Mouse (Mus musculus) cerebellum, adult 2 months (tissue): ENCODE data around the gene Tbc1d8. TPM values are rescaled to one million over a fixed set of nuclear protein-coding genes. Genes with fewer than 3 reads are reported as not detected.

ENCODE experiments used
- DNase-seq, 2 experiments: peaks; one replicate each; pipeline ENCODE4 v3.0.0; 2021
- H3K27ac ChIP-seq: fragments of 200-500 bp; 2 replicates; pipeline ENCODE4 v1.5.1; 2012; ENCODE audit warnings: low read length, control low read depth, inconsistent platforms; ENCODE audit not compliant: insufficient read depth
- H3K27me3 ChIP-seq: fragments of 200-500 bp; 2 replicates; pipeline ENCODE4 v1.6.1; 2012; ENCODE audit warnings: inconsistent platforms, mild to moderate bottlenecking, low read length, moderate library complexity; ENCODE audit not compliant: control insufficient read depth, insufficient read depth
- H3K4me1 ChIP-seq: fragments of 200-500 bp; 2 replicates; pipeline ENCODE4 v1.6.1; 2011; ENCODE audit warnings: low read length; ENCODE audit not compliant: control insufficient read depth, insufficient read depth
- H3K4me3 ChIP-seq: fragments of 200-500 bp; replicated peaks from 2 replicates; pipeline ENCODE3; 2011; ENCODE audit warnings: mild to moderate bottlenecking, low read depth, low read length, control low read depth; ENCODE audit not compliant: insufficient read depth
- CTCF ChIP-seq: fragments of 200-500 bp; IDR thresholded peaks from 2 replicates; pipeline ENCODE4 v1.5.1; 2011; ENCODE audit warnings: low read depth, mild to moderate bottlenecking, control low read depth, low read length, moderate library complexity, borderline replicate concordance; ENCODE audit not compliant: insufficient read depth
- POLR2A ChIP-seq: fragments of 200-500 bp; IDR thresholded peaks from 2 replicates; pipeline ENCODE4 v1.6.1; 2011; ENCODE audit warnings: low read length, control low read depth, borderline replicate concordance; ENCODE audit not compliant: insufficient read depth
- WGBS: fragments of 180-500 bp; shearing (Covaris S2); methylation state at CpG from one replicate; pipeline ENCODE4 v1.1.7; 2018; 5-methylcytosine and 5-hydroxymethylcytosine counted together
- polyA plus RNA-seq: library from polyadenylated mRNA; depleted of rRNA; stranded (reverse); fragments of >200 nt; gene quantifications from 2 replicates; pipeline ENCODE4 v1.2.3, GENCODE M21; 2012

Gene Tbc1d8
- polyA plus RNA-seq, 1 experiment: 29.2 TPM

GRCm38 (mm10) chr1:39439661-39440548 lies 38.6 kb downstream of the Tbc1d8 start:
- no peak for TF ChIP-seq POLR2A
- TF ChIP-seq CTCF: no peak
- DNase-seq: peak in 1 of 2 experiments; percentile 65
- no peak overlapping the region for H3K4me3 ChIP-seq
- H3K27ac ChIP-seq: no peak overlapping the region
- H3K27me3 ChIP-seq: no peaks in the 10 kb centered on the region
- 42% methylated on average over 12 of the region's 12 CpGs for WGBS
- peaks cover 57% of the 10 kb centered on the region for H3K4me1 ChIP-seq

GRCm38 (mm10) chr1:39438629-39439028 lies 39.9 kb downstream of the Tbc1d8 start:
- Histone ChIP-seq H3K27me3 (no peaks in the 10 kb centered on the region), H3K27ac (no peak overlapping the region), H3K4me3 (no peak overlapping the region), H3K4me1 (peaks cover 46% of the 10 kb centered on the region)
- TF ChIP-seq POLR2A: no peak
- TF ChIP-seq CTCF: no peak
- no peak for DNase-seq

GRCm38 (mm10) chr1:39434264-39434663 lies 44.3 kb downstream of the Tbc1d8 start:
- TF ChIP-seq CTCF (no peak), POLR2A (no peak)

GRCm38 (mm10) chr1:39430020-39430419 lies 48.5 kb downstream of the Tbc1d8 start:
- no peaks in the 10 kb centered on the region for H3K27me3 ChIP-seq
- no peak for DNase-seq
- H3K4me1 ChIP-seq: peaks cover 3% of the 10 kb centered on the region
- H3K4me3 ChIP-seq: no peak overlapping the region
- TF ChIP-seq CTCF (no peak), POLR2A (no peak)
- WGBS: 67% methylated on average over 9 of the region's 9 CpGs
- H3K27ac ChIP-seq: no peak overlapping the region

More at GRCm38 (mm10) chr1:39434264-39434663, 44.3 kb downstream of the Tbc1d8 start:
- Histone ChIP-seq H3K4me1 (peaks cover 13% of the 10 kb centered on the region), H3K27me3 (no peaks in the 10 kb centered on the region), H3K27ac (no peak overlapping the region), H3K4me3 (no peak overlapping the region)
- 95% methylated on average over 6 of the region's 6 CpGs for WGBS
- no peak for DNase-seq

- no peak overlapping the region for H3K27ac ChIP-seq
- 95% methylated on average over 5 of the region's 5 CpGs for WGBS
- no peak for TF ChIP-seq POLR2A
- TF ChIP-seq CTCF: 0 out of 2 replicates have a peak, but pooled peaks have one; percentile 3
- H3K4me3 ChIP-seq: no peak overlapping the region
- H3K27me3 ChIP-seq: no peaks in the 10 kb centered on the region
- peaks cover 3% of the 10 kb centered on the region for H3K4me1 ChIP-seq
- no peak for DNase-seq
Observed at GRCm38 (mm10) chr1:39429015-39429414, 49.5 kb downstream of the Tbc1d8 start.

GRCm38 (mm10) chr1:39428280-39428679 lies 50.3 kb downstream of the Tbc1d8 start:
- H3K27ac ChIP-seq: no peak overlapping the region
- H3K27me3 ChIP-seq: no peaks in the 10 kb centered on the region
- H3K4me3 ChIP-seq: no peak overlapping the region
- H3K4me1 ChIP-seq: peaks cover 3% of the 10 kb centered on the region
- no peak for TF ChIP-seq CTCF
- no peak for TF ChIP-seq POLR2A
- DNase-seq: no peak
- WGBS: 85% methylated on average over 4 of the region's 4 CpGs

GRCm38 (mm10) chr1:39425497-39425896 lies 53.1 kb downstream of the Tbc1d8 start:
- TF ChIP-seq CTCF (no peak), POLR2A (no peak)
- H3K4me3 ChIP-seq: no peak overlapping the region
- H3K4me1 ChIP-seq: peaks cover 2% of the 10 kb centered on the region
- no peak for DNase-seq
- H3K27ac ChIP-seq: no peak overlapping the region
- no peaks in the 10 kb centered on the region for H3K27me3 ChIP-seq
- 93% methylated on average over 9 of the region's 9 CpGs for WGBS

- Histone ChIP-seq H3K4me3 (no peak overlapping the region), H3K27me3 (no peaks in the 10 kb centered on the region), H3K4me1 (no peaks in the 10 kb centered on the region; the same call in 1 of the 2 replicates), H3K27ac (no peak overlapping the region)
- TF ChIP-seq CTCF (no peak), POLR2A (no peak)
- DNase-seq: no peak
- WGBS: 85% methylated on average over 6 of the region's 6 CpGs
Observed at GRCm38 (mm10) chr1:39420987-39421386, 57.6 kb downstream of the Tbc1d8 start.
